Mouse (Mus musculus) kidney, adult 2 months (tissue): ENCODE data around the gene Syne2. TPM values are rescaled to one million over a fixed set of nuclear protein-coding genes. Genes with fewer than 3 reads are reported as not detected.

Experiments
- DNase-seq: peaks from one replicate; pipeline ENCODE4 v3.0.0; 2021
- H3K27ac ChIP-seq: fragments of 200-500 bp; 2 replicates; pipeline ENCODE4 v1.5.1; 2012; ENCODE audit warnings: low read depth, low read length, control low read depth, inconsistent platforms; ENCODE audit not compliant: insufficient read depth
- H3K27me3 ChIP-seq: fragments of 200-500 bp; replicated peaks from 2 replicates; pipeline ENCODE4 v1.6.1; 2012; ENCODE audit warnings: mild to moderate bottlenecking, moderate library complexity, low read length, inconsistent platforms; ENCODE audit not compliant: control insufficient read depth, insufficient read depth
- H3K36me3 ChIP-seq: fragments of 200-500 bp; 2 replicates; pipeline ENCODE4 v1.6.1; 2012; ENCODE audit warnings: mild to moderate bottlenecking, moderate library complexity, low read length, inconsistent platforms; ENCODE audit not compliant: control insufficient read depth, insufficient read depth
- H3K4me1 ChIP-seq: fragments of 200-500 bp; 2 replicates; pipeline ENCODE4 v1.6.1; 2011; ENCODE audit warnings: low read length; ENCODE audit not compliant: control insufficient read depth, insufficient read depth
- H3K4me3 ChIP-seq: fragments of 200-500 bp; 2 replicates; pipeline ENCODE4 v1.5.1; 2011; ENCODE audit warnings: mild to moderate bottlenecking, low read depth, low read length, control low read depth; ENCODE audit not compliant: insufficient read depth
- CTCF ChIP-seq: fragments of 200-500 bp; conservative IDR thresholded peaks from 2 replicates; pipeline ENCODE4 v1.5.1; 2011; ENCODE audit warnings: low read depth, mild to moderate bottlenecking, control low read depth, low read length, moderate library complexity, mixed read lengths; ENCODE audit not compliant: insufficient read depth, insufficient read length
- POLR2A ChIP-seq: fragments of 200-500 bp; IDR thresholded peaks from one replicate; pipeline ENCODE4 v1.6.1; 2011; ENCODE audit warnings: low read depth, low read length, control low read depth
- WGBS: fragments of 180-500 bp; shearing (Covaris S2); methylation state at CpG from one replicate; pipeline ENCODE4 v1.1.7; 2018; 5-methylcytosine and 5-hydroxymethylcytosine counted together
- polyA plus RNA-seq: library from polyadenylated mRNA; depleted of rRNA; stranded (reverse); fragments of >200 nt; gene quantifications from 2 replicates; pipeline ENCODE4 v1.2.3, GENCODE M21; 2012

The Syne2 gene
- polyA plus RNA-seq, 1 experiment = 54.5 TPM

DNA sequence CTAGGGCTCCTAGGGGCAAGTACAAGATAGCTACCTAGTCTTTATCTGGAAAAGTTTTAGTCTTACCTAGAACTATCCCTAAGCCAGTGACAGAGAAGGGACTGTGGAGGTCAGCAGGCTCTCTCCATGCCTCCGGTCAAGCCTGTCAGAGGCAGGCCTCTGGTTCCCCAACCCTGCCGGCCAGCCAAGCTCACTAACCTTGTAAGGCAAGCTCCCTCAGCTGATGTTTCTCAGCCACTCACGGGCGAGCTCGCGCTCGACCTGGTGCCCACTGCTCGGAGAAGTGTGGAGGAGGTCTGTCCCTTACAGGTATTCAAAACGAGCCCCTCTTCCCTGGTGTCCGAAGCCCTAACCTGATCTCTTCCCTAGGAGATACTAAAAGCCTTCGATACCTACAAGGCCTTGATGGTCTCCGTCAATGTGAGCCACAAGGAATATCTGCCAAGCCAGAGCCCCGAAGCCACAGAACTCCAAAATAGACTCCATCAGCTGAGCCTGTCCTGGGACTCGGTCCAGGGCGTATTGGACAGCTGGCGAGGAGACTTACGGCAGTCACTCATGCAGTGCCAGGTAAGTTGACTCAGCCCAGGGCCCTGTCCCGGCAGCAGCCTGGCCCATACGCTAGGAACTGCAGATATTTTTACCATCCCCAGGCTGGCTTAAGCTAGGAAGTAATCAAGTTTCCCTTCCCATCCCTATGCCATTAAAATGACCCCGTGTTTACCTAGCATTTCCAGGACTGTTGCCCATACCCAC is 286.8 kb downstream of the Syne2 start:
- H3K36me3 ChIP-seq = peaks cover 10% of the 10 kb centered on the region
- no peak overlapping the region for H3K4me3 ChIP-seq
- H3K27me3 ChIP-seq = no peaks in the 10 kb centered on the region
- no peak overlapping the region for H3K27ac ChIP-seq
- H3K4me1 ChIP-seq = no peaks in the 10 kb centered on the region
- no peak for DNase-seq
- TF ChIP-seq CTCF = no peak
- no peak for TF ChIP-seq POLR2A
- WGBS = 71% methylated on average over 20 of the region's 20 CpGs

DNA sequence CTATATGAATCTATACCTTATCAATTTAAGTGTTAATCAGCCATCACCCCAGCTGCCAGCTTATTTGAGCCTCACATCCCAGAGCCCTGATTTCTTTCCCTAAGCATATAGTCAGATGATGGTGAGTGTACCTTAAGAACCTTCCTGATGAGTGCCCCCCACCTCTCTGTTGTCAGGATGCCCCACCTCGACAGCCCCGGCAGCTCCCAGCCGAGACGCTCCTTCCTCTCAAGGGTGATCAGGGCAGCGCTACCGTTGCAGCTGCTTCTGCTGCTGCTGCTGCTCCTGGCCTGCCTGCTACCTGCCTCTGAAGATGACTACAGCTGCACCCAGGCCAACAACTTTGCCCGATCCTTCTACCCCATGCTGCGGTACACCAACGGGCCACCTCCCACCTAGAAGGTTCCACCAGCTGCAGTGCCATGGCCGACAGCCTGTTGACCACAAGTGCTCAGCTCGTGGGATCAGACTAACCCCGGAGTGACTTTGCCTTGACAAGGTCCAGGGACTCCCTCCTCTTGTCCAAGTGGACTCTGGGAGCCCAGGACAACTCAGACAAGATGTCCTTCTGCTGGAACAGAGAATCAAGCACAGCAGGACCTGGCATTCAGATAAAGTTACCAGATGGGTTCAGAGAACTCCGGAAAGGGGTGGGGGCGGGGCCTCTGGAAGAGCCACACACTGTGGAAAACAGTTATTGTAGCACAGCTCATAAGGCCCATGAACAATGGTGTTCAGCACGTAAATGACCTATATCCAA is 291.9 kb downstream of the Syne2 start:
- H3K4me3 ChIP-seq = no peak overlapping the region
- H3K4me1 ChIP-seq = no peaks in the 10 kb centered on the region
- H3K27ac ChIP-seq = no peak overlapping the region
- H3K27me3 ChIP-seq = no peaks in the 10 kb centered on the region
- TF ChIP-seq POLR2A (no peak), CTCF (no peak)
- peaks cover 4% of the 10 kb centered on the region for H3K36me3 ChIP-seq
- no peak for DNase-seq
- WGBS = 91% methylated on average over 15 of the region's 15 CpGs

DNA sequence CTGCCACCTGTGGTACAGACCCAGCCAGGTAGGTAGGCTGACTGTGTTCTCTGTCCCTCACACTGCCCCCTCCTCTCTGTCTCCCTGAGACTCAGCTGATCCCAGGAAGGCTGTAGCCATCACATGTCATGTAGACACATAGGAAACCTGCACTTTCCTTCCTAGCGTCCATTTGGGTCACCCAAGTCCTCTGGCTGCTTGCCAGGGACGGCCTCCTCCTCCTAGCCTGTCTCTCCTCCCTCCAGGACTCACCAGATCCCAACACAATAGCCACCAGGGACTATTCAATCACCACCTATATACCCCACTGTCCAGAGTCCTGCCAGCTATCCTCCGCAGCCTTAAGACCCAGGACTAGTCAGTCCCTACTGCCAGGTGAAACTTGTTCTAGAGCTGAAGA is 293.1 kb downstream of the Syne2 start:
- H3K27ac ChIP-seq = no peak overlapping the region
- WGBS = 55% methylated on average over 3 of the region's 3 CpGs
- peaks cover 4% of the 10 kb centered on the region for H3K36me3 ChIP-seq
- no peaks in the 10 kb centered on the region for H3K4me1 ChIP-seq
- no peak overlapping the region for H3K4me3 ChIP-seq
- TF ChIP-seq CTCF (no peak), POLR2A (no peak)
- no peak for DNase-seq
- no peaks in the 10 kb centered on the region for H3K27me3 ChIP-seq

DNA sequence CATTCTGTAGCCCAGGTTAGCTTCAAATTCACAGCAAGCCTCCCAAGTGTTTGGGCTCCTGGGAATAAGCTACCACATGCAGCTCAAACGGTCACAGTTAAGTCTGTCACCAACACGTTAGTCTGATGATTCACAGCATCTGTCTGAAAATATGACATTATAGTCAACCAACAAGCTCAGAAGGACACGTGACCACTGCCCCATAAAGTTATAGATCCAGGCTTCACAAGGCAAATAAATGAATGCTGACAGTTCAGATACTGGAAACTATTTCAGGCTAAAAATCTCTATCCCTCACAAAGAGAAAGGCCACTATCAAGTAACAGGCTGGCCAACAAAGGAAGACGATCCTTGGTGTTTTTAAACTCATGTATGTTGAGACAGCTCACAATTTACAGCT is 298.6 kb downstream of the Syne2 start:
- 72% methylated on average over 4 of the region's 4 CpGs for WGBS
- no peak overlapping the region for H3K4me3 ChIP-seq
- H3K27me3 ChIP-seq = no peaks in the 10 kb centered on the region
- no peak for TF ChIP-seq POLR2A
- TF ChIP-seq CTCF = no peak
- no peak for DNase-seq
- H3K4me1 ChIP-seq = no peaks in the 10 kb centered on the region
- no peaks in the 10 kb centered on the region for H3K36me3 ChIP-seq
- no peak overlapping the region for H3K27ac ChIP-seq

DNA sequence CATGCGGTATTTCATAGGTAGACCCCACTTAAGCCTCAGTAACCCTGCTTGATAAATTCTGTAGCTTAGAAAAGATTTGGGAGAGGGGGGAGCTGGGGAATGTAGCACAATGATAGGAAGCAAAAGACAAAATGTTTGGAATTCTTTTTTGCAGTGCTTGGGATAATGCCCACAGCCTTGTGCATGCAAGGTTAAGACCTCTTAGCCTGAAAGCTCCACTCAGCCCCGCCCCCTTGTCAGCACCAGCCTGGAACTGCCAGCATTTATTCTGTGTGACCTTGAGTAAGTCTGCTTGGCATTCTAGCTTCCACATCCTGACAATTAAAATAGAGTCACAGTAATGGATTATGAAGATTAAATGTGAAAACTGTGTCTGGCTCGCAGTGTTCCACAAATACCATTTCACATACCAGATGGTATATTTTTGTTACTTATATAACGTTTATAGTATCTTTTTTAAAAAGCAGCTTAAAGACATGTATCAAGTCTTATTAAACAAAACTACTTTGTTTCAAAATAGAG is 299.8 kb downstream of the Syne2 start:
- DNase-seq = peak; percentile 81
- WGBS = 58% methylated on average over 4 of the region's 4 CpGs
- Histone ChIP-seq H3K27ac (peak overlapping the region; percentile 40; the same call in 1 of the 2 replicates), H3K4me1 (no peaks in the 10 kb centered on the region), H3K4me3 (no peak overlapping the region), H3K27me3 (no peaks in the 10 kb centered on the region), H3K36me3 (no peaks in the 10 kb centered on the region)
- no peak for TF ChIP-seq POLR2A
- no peak for TF ChIP-seq CTCF

DNA sequence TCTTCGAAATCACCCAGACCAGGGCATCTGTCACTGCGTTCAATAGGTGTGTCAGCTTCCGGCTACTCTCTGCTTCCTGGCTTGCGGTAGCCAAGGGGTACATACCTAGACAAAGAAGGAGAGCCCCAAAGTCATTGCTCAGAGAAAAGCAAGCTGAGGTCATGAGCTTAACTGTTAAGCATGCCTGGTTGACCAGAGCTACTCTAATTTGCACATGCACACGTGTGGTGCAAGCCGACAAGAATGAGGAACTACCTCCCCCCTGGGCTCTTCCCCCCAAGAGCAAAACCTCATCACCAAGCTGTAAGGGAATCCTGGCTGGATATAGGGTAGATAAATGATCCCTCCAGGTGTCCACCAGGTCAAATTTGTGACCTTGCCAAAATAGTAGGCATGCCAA is 305.3 kb downstream of the Syne2 start:
- TF ChIP-seq CTCF (no peak), POLR2A (no peak)
- Histone ChIP-seq H3K4me3 (no peak overlapping the region), H3K36me3 (no peaks in the 10 kb centered on the region), H3K27me3 (no peaks in the 10 kb centered on the region), H3K4me1 (no peaks in the 10 kb centered on the region), H3K27ac (no peak overlapping the region)
- peak; percentile 29 for DNase-seq
- WGBS = 79% methylated on average over 6 of the region's 6 CpGs

DNA sequence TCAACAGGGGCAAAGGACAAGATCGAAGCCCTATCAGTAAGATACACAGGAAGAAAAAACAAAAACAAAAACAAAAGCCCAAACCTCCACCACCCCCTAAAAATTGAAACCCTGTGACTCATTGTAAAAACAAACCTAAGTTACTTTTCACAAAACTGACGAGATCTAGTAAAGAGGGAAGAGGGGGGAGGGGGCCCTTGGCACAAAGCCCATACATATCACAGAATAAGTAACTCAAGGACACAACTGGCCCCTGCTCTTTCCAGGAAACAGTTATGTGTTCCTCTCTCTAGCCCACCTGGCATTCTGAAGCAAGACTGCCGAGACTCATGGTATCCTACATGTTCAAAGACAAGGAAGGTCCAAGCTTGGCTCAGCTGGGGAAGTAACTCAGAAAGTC is 310.4 kb downstream of the Syne2 start:
- H3K4me1 ChIP-seq = no peaks in the 10 kb centered on the region
- no peak overlapping the region for H3K4me3 ChIP-seq
- no peak overlapping the region for H3K27ac ChIP-seq
- DNase-seq = no peak
- 48% methylated on average over 3 of the region's 3 CpGs for WGBS
- H3K27me3 ChIP-seq = no peaks in the 10 kb centered on the region
- TF ChIP-seq CTCF = no peak
- no peak for TF ChIP-seq POLR2A
- H3K36me3 ChIP-seq = no peaks in the 10 kb centered on the region
